Mouse (Mus musculus) lung, postnatal 0 days (tissue): ENCODE data around the gene Pam16.

Experiments used
- CTCF ChIP-seq: IDR thresholded peaks from 2 replicates; pipeline ENCODE4 v1.5.1; 2016; ENCODE audit warnings: antibody characterized with exemption, mild to moderate bottlenecking
- EP300 ChIP-seq: IDR thresholded peaks from 2 replicates; pipeline ENCODE4 v1.6.1; 2016; ENCODE audit warnings: antibody characterized with exemption, mild to moderate bottlenecking, control low read depth

DNA sequence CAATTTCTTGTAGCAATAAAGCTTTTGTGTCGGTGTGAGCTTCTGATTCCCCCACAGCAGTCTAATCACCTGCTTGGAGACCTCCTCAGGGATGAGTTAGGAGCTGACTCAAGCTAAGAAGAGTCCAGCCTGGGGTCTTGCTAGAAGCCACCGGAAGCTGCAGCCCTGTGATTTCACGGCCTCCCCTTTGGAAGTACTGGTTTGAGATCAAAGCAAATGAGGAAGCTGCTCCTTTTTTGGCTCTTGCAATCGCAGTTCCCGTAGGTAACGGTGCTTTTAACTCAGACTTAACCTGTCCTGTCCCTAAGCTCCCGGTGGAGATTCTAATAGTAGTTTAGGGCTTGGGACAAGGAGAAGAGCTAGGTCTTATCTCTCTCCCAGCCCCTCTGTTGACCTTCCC, 46.2 kb downstream of the Pam16 start:
- TF ChIP-seq EP300 (no peak), CTCF (no peak)
